Mouse (Mus musculus) midbrain, embryonic 14.5 days (tissue): ENCODE data around the gene Gm49392. TPM values are rescaled to one million over a fixed set of nuclear protein-coding genes. Genes with fewer than 3 reads are reported as not detected.
A peak's percentile ranks its signal among the peaks of the same experiment; 100 is the strongest.
"Not testable (repeated sequence)": the region's sequence is repeated elsewhere in the genome, so short reads cannot be mapped to it uniquely, and the experiment has no call there.

ENCODE experiments used
- ATAC-seq: fragments of 200-750 bp; cut with Nextera tagmentation; 2 replicates; pipeline ENCODE4 v1.8.0; 2017; ENCODE audit warnings: moderate number of reproducible peaks, moderate library complexity; ENCODE audit not compliant: low FRiP score, low TSS enrichment
- DNase-seq: peaks from one replicate; pipeline ENCODE4 v3.0.0-alpha.2; 2015
- H3K27ac ChIP-seq: fragments of 300-500 bp; sonication (generic); replicated peaks from 2 replicates; pipeline ENCODE4 v1.5.1; 2014; ENCODE audit warnings: mild to moderate bottlenecking, low read depth, low read length, moderate library complexity
- H3K27me3 ChIP-seq: fragments of 300-500 bp; sonication (generic); 2 replicates; pipeline ENCODE4 v1.6.1; 2014; ENCODE audit warnings: low read length, control low read depth, mixed read lengths; ENCODE audit not compliant: control insufficient read depth, insufficient read depth
- H3K36me3 ChIP-seq: fragments of 300-500 bp; sonication (generic); 2 replicates; pipeline ENCODE4 v1.6.1; 2014; ENCODE audit warnings: low read length, control low read depth; ENCODE audit not compliant: control insufficient read depth, insufficient read depth
- H3K4me1 ChIP-seq: fragments of 300-500 bp; sonication (generic); 2 replicates; pipeline ENCODE4 v1.6.1; 2014; ENCODE audit warnings: mild to moderate bottlenecking, antibody characterized with exemption, low read length, control low read depth; ENCODE audit not compliant: control insufficient read depth, insufficient read depth
- H3K4me2 ChIP-seq: fragments of 300-500 bp; sonication (generic); 2 replicates; pipeline ENCODE4 v1.6.1; 2014; ENCODE audit warnings: mild to moderate bottlenecking, low read length, moderate library complexity
- H3K4me3 ChIP-seq: fragments of 300-500 bp; sonication (generic); replicated peaks from 2 replicates; pipeline ENCODE4 v1.5.1; 2014; ENCODE audit warnings: low read depth, low read length
- H3K9ac ChIP-seq: fragments of 300-500 bp; sonication (generic); replicated peaks from 2 replicates; pipeline ENCODE4 v1.6.1; 2014; ENCODE audit warnings: mild to moderate bottlenecking, low read length, moderate library complexity
- H3K9me3 ChIP-seq: fragments of 300-500 bp; sonication (generic); 2 replicates; pipeline ENCODE4 v1.6.1; 2016; ENCODE audit warnings: low read length, control low read depth, mixed read lengths; ENCODE audit not compliant: control insufficient read depth
- WGBS: fragments of 180-500 bp; shearing (Covaris S2); extraction: QIAGEN DNeasy Blood & Tissue Kit; methylation state at CpG from one replicate; pipeline ENCODE4 v1.1.7; 2014; 5-methylcytosine and 5-hydroxymethylcytosine counted together
- polyA plus RNA-seq: library from polyadenylated mRNA; unstranded; fragments of >200 nt; fragmentation: Nextera tagmentation; extraction: Ambion mirVana; gene quantifications from 2 replicates; pipeline ENCODE4 v1.2.1, GENCODE M21; 2014

The Gm49392 gene
- polyA plus RNA-seq = not detected in 2 replicates

DNA sequence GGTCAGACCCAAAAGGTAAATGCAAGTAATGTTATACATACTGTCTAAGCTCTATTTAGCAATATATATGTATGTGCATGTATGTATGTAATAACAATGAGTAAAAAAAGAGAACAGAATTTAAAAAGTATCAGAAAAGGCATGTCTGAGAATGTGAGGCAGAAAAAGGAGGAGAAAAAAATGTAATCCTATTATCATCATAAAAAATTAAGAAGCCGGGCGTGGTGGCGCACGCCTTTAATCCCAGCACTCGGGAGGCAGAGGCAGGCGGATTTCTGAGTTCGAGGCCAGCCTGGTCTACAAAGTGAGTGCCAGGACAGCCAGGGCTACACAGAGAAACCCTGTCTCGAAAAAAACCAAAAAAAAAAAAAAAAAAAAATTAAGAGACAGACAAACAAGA is at the start of gene Gm49392:
Gm49392 (minus strand) TSS at position 101 of the 400 bp plus-strand sequence.
- not testable (repeated sequence) for H3K4me2 ChIP-seq, H3K9me3 ChIP-seq, H3K36me3 ChIP-seq, H3K4me1 ChIP-seq, H3K27ac ChIP-seq, H3K27me3 ChIP-seq, DNase-seq, H3K4me3 ChIP-seq, ATAC-seq, H3K9ac ChIP-seq
- WGBS = 85% methylated on average over 8 of the region's 8 CpGs

- H3K4me3 ChIP-seq, H3K4me1 ChIP-seq, ATAC-seq, H3K4me2 ChIP-seq, H3K27me3 ChIP-seq, H3K27ac ChIP-seq, DNase-seq, H3K9ac ChIP-seq, H3K36me3 ChIP-seq: not testable (repeated sequence)
- 77% methylated on average over 3 of the region's 3 CpGs for WGBS
- H3K9me3 ChIP-seq = peaks cover 17% of the 10 kb centered on the region
Measured at GRCm38 (mm10) chr13:60941884-60942283, 45.2 kb upstream of the Gm49392 start, which contains the start of gene Tpbpa. TSS of gene Tpbpa (minus strand) at chr13:60941984.

GRCm38 (mm10) chr13:60936500-60936901 is 39.8 kb upstream of the Gm49392 start, which contains the start of the genes Gm49391 and Ctla2a:
TSS of gene Gm49391 (minus strand) at chr13:60936571.
TSS of gene Ctla2a (minus strand) at chr13:60936625.
- Histone ChIP-seq H3K27ac (no peak within 1 kb of the TSS), H3K27me3 (no peaks in the 10 kb centered on the region), H3K9ac (no peak within 1 kb of the TSS), H3K9me3 (peaks cover 5% of the 10 kb centered on the region; the same call in 1 of the 2 replicates), H3K36me3 (no peaks in the 10 kb centered on the region), H3K4me1 (no peaks in the 10 kb centered on the region), H3K4me3 (no peak within 1 kb of the TSS), H3K4me2 (no peak within 1 kb of the TSS)
- DNase-seq (peak; percentile 0), ATAC-seq (no peak)
- WGBS = 65% methylated on average over 5 of the region's 5 CpGs

- H3K4me1 ChIP-seq, H3K9me3 ChIP-seq, H3K9ac ChIP-seq, H3K36me3 ChIP-seq, H3K27ac ChIP-seq, DNase-seq, H3K4me3 ChIP-seq, H3K27me3 ChIP-seq, ATAC-seq, H3K4me2 ChIP-seq: not testable (repeated sequence)
- WGBS = 66% methylated on average over 2 of the region's 2 CpGs
Measured at GRCm38 (mm10) chr13:60935490-60935889, 38.8 kb upstream of the Gm49392 start, which contains the start of gene Gm49393. TSS of gene Gm49393 (minus strand) at chr13:60935590.

GRCm38 (mm10) chr13:60904780-60905179 is 8.1 kb upstream of the Gm49392 start, which contains the start of gene Tpbpb:
TSS of gene Tpbpb (minus strand) at chr13:60904880.
- 81% methylated on average over 2 of the region's 2 CpGs for WGBS
- H3K36me3 ChIP-seq, H3K4me2 ChIP-seq, H3K27me3 ChIP-seq, H3K9me3 ChIP-seq, H3K4me1 ChIP-seq, H3K4me3 ChIP-seq, ATAC-seq, DNase-seq, H3K9ac ChIP-seq, H3K27ac ChIP-seq: not testable (repeated sequence)

DNA sequence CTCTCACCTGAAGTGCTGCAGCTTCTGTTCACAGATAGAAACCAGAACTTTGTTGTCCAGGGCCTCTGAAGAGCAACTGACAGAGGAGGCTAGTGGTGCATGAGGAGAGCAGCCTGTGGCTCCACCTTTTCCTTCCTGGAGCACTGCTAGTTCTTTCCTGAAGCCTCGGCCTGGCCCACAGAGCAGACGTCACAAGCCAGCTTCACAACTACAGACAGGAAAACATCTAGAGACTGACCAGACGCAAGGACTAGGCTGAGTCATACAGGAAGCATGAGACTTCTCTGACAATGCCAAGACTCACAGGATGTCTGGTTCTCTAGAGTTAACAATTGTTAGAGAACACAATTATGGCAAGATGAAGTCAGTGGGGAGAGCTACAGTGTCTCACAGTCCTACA is 634 bp upstream of the Gm49392 start, which contains the start of gene Ctla2b:
Ctla2b (minus strand) TSS at position 120 of the 400 bp plus-strand sequence.
- no peak for ATAC-seq
- no peak for DNase-seq
- Histone ChIP-seq H3K4me1 (no peaks in the 10 kb centered on the region), H3K4me3 (no peak within 1 kb of the TSS), H3K27me3 (no peaks in the 10 kb centered on the region), H3K9ac (no peak within 1 kb of the TSS), H3K4me2 (no peak within 1 kb of the TSS), H3K9me3 (0 out of 2 replicates have a peak, but pooled peaks cover 4% of the 10 kb centered on the region), H3K27ac (no peak within 1 kb of the TSS), H3K36me3 (no peaks in the 10 kb centered on the region)
- WGBS = 94% methylated on average over 3 of the region's 3 CpGs

DNA sequence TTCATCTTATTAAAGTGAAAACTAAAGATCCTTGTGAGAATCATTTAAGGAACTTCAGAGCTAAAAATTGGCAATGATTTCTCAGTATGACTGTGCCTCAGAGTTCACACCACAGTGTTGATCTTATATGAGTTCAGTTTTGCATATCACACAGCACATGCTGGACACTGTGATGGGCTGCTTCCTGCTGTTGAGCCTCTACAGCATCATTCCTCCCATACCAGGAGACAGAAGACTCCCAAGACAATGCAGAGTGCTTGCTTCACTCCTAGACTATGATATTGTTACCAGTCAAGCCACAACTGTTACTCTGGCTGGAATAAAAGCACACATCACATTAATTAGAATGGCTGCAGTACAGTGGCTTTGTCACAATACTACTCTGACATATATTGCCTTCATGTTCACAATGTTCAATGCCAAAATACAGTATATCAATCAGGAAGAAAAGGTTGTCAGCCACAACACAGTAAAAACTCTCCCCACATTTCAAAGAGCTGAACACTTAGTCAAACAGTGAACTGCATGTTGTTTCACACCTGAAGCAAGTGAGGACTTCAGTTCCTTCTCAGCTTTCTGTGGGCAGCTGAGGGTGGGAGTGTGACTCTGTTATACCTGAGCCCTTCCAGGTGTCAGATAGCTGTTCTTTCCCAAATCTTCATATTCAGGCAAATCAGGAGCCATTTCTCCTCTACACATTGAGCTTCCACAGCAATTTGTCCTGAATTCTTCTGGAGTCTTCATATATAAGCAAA is 1.1 kb downstream of the Gm49392 start:
- H3K9me3 ChIP-seq = 0 out of 2 replicates have a peak, but pooled peaks cover 4% of the 10 kb centered on the region
- DNase-seq = no peak
- no peaks in the 10 kb centered on the region for H3K36me3 ChIP-seq
- H3K4me1 ChIP-seq = no peaks in the 10 kb centered on the region
- no peak overlapping the region for H3K4me2 ChIP-seq
- no peak overlapping the region for H3K4me3 ChIP-seq
- ATAC-seq = no peak
- no peak overlapping the region for H3K27ac ChIP-seq
- H3K9ac ChIP-seq = no peak overlapping the region
- H3K27me3 ChIP-seq = no peaks in the 10 kb centered on the region

GRCm38 (mm10) chr13:60892301-60892700 is 4.4 kb downstream of the Gm49392 start:
- no peaks in the 10 kb centered on the region for H3K36me3 ChIP-seq
- no peaks in the 10 kb centered on the region for H3K27me3 ChIP-seq
- H3K4me1 ChIP-seq = no peaks in the 10 kb centered on the region
- H3K4me2 ChIP-seq = no peak overlapping the region
- H3K27ac ChIP-seq = no peak overlapping the region
- 82% methylated on average over 1 of the region's 1 CpGs for WGBS
- DNase-seq = no peak
- H3K9ac ChIP-seq = no peak overlapping the region
- ATAC-seq = no peak
- H3K9me3 ChIP-seq = no peaks in the 10 kb centered on the region
- H3K4me3 ChIP-seq = no peak overlapping the region

GRCm38 (mm10) chr13:60864281-60864680 is 32.4 kb downstream of the Gm49392 start, which contains the start of gene 4930486L24Rik:
TSS of gene 4930486L24Rik (minus strand) at chr13:60864475.
- H3K27me3 ChIP-seq = no peaks in the 10 kb centered on the region
- H3K4me1 ChIP-seq = no peaks in the 10 kb centered on the region
- ATAC-seq = no peak
- no peak within 1 kb of the TSS for H3K27ac ChIP-seq
- no peak within 1 kb of the TSS for H3K4me2 ChIP-seq
- no peaks in the 10 kb centered on the region for H3K9me3 ChIP-seq
- no peak within 1 kb of the TSS for H3K9ac ChIP-seq
- no peak within 1 kb of the TSS for H3K4me3 ChIP-seq
- WGBS = 72% methylated on average over 1 of the region's 1 CpGs
- no peak for DNase-seq
- H3K36me3 ChIP-seq = no peaks in the 10 kb centered on the region
